Mouse (Mus musculus): ENCODE measurements around the gene Ctrc.

The Ctrc gene

DNA sequence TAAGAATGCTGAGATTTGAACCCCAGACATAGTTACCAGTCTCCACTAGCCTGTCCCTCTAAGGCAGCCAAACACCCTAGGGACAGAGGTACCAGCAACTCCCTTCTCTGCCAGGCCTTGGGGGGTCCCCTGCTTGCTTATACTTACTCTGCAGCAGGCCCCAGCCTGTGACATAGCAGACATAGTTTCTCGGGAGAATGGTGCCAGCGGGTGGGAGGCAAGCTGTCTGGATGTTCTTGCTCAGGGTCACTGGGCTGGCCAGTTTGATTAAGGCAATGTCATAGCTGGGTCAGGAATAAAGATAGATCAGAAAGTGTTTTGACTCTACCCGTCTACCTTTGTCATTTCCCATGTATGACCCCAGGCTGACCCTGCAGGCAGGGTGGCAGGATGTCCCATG, 25.0 kb downstream of the Ctrc start:
- DNase-seq (ENCODE audit: low spot score in 2 of 2) = no peak

DNA sequence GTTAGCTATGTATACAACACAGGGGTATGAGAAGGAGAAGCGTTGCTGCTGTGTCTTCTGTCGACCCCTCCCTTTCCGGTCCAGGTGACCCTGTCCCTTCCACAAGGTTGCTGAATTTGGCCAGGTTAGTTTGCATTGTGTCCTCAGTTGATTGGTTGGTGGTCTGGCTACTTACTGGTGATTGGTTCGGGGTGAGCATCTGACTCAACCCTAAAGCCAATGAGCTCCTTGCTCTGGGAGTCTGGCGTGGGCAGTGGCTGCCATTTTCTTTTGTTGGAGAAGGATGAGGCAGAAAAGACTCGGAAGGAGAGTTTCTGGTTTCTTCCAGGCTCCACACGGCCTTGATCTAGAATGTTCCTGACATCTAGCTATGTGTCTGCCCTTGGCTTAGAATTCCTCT, 26.8 kb downstream of the Ctrc start:
- no peak for DNase-seq (ENCODE audit: low spot score in 2 of 2)

DNA sequence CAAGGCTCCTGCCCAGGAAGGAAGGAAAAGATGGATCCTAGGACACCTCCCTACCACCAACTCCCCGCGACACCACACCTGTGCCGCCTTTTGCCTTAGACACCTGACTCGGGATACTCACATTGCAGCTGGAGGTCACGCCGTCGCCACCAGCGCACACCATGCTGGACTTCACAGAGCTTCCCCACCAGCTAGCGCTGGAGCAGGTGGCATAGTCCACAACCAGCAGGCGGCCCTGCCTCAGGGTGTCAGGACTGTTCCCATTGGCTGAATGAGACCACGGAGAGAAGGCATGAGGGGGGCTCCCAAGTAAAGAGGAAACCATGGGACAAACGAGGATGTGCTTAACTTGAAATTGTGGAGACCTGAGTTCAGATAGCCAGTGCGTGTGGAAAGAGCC, 27.3 kb downstream of the Ctrc start:
- DNase-seq (ENCODE audit: low spot score in 2 of 2) = no peak

DNA sequence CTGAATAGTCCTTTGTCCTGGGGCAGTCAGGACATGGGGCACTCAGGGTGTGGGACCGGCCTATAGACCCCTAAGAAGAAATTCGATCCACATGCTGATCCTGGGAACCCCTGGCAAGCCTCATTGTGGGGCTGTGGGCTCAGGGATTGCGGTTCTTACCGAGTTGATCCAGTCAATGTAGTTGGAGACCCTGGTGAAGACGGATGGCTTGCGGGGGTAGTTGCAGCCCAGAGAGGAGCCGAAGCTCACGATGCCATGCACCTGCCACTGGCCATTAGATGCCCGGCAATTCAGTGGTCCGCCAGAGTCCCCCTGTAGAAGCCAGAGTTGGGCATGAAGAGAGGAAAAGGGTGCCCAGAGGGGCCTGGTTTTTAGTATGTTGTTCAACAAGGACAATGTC, 28.5 kb downstream of the Ctrc start:
- DNase-seq (ENCODE audit: low spot score in 2 of 2) = no peak

DNA sequence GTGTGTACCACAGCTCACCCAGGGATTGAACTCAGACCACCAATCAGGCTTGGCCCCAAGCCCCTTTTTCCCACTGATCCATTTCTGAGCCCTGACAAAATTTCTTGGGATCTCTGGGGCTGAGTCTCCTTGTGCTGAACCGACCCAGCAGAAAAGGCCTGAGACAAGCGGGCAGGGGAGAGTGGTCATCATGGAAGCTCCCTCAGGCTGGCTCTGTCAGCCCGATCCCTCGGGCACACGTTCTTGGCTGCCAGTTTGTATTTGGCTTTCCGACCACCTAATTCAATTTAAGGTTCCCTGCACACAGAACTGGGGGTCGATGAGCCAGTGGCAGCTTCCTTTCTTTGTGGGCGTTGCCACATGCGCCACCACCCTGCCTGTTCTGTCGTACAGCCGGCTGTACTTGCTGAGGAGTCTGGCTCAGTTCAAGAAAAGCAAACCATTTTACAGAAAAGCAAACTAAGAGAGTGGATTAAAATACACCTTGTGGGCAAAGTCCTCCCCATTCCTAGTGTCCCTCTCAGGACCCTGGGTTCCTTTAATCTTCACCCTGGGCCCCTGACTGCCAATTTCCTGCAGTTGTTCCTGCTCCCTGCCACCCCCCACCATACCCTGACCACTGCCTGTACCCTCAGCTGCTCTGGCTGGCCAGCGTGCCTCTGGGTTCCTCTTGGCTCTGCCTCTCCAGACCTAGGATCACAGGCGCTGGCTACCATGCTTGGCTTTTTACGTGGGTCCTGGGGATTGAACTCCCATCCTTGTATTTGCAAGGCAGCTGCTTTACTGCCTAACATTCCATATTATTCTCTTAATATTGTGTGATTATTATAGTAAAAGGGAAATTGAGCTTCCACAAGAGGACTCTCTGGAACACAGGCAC, 29.1 kb downstream of the Ctrc start:
- DNase-seq (ENCODE audit: low spot score in 2 of 2) = no peak

DNA sequence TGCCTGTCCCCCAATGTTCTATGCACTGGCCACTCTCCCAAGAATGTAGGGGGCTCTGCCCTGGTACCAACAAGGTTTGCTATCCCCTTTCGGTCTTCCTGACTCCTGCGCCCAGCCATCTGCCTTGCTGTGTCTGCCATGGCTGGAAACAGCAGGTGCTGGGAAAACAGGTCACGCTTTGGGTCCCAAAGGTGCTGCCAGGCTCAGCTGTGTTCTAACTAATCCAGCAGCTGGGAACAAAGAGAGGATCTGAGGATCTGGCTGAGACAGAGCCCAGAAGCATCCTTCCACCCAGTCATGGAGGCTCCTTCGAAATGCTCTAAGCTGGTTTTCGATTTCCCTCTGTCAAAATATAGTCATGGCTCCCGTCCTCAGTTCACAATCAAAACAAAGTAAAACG, 29.9 kb downstream of the Ctrc start:
- no peak for DNase-seq (ENCODE audit: low spot score in 2 of 2)

DNA sequence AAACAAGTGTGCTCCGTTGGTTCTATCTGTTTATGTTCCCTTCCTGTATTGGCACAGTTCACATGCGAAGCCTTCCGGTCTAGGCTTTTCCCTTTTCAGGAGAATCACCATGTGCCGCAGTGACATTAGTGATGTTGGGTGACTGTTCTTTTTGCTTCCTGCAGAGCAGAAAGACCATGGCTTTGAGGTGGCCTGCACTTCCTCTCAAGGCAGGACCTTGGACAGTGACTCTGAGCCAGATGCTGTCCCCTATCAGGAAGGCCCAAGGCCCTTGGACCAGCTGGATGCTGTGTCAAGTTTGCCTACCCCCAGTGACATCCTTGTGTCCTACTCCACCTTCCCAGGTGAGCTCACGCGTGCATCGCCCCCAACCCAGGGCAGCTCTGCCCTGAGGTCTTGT, 34.8 kb downstream of the Ctrc start:
- peak in 1 of 2 experiments; percentile 11 for DNase-seq (ENCODE audit: low spot score in 2 of 2)

DNA sequence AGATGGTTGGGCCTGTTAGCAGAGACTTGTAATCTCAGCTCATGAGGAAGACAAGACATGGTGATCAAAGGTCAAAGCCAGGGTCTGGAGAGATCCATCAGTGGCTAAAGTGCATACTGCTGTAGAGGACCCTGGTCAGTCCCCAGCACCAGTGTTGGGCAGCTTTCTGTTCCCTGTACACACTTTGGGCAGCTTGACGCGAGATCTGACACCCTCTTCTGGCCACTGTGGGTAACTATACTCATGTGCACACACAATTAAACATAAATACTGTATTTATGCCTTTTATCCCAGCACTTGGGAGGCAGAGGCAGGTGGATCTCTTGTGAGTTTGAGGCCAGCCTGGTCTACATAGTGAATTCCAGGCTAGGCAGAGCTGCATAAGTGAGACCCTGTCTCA, 35.2 kb downstream of the Ctrc start:
- DNase-seq (ENCODE audit: low spot score in 2 of 2) = peak in 1 of 2 experiments; percentile 10

DNA sequence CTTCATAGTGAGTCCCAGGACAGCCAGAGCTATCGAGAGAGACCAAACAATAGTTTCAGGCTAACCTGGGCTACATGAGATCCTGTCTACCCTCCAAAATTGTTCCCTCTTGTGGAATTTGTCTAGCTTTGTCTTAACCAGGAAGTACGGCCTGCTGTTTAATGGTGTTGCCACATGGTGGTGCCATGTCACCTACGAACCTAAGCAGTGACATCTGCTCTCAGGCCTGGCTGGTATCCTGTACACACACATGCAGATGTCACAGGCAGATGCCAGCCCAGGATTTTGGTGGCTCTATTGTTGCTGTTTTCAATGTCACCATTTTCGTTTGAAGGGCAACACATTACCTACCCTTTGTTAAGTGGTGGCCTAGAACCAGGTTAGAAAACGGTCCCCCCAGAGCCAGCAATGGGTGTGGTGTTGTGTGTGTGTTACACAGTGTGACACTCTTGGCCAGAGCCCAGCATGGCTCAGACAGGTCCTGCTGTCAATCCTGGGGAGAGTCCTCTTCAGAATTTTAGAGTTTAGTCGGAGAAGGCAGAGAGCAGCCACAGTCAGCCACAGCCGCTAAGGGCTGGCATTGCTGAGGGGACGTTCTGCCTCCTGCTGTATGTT, 36.2 kb downstream of the Ctrc start:
- DNase-seq (ENCODE audit: low spot score in 2 of 2) = peak in 1 of 2 experiments; percentile 45

DNA sequence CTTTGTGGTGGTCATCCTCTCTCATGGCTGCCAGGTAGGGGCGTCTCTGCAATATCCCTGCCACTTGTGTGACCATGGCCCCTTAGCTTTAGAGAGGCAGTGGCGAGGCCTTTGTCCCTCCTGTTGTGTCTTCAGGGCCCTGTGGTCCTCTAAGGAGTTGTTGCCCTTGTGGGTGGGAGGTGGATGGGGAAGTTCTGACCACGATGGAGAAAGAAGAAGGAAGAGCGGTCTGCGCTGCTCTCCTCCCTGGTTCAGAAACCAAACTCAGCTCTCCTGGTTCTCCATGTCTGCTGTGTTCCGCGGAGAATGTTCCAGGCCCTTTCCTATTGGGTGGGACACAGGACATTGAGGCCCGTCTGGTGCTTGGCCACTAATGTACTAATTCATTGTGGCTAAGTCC, 40.3 kb downstream of the Ctrc start:
- no peak for DNase-seq (ENCODE audit: low spot score in 2 of 2)

DNA sequence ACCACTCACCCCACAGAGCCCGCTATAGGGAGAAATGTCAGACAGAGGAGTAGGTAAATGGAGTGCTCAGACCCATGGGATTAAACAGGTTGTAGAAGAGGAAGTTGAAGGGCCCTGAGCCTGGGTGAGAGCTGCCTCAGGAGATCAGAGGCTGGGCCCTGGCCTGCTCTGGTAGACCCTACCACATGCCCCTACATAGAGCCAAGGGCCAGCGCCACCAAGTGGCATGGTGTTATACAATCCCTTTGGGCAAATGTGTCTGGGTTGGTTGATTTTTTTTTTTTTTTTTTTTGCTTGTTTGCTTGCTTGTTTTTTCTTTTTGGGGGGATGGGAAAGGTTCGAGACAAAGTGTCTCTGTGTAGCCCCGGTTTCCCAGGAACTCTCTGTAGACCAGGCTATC, 42.1 kb downstream of the Ctrc start:
- no peak for DNase-seq (ENCODE audit: low spot score in 2 of 2)

DNA sequence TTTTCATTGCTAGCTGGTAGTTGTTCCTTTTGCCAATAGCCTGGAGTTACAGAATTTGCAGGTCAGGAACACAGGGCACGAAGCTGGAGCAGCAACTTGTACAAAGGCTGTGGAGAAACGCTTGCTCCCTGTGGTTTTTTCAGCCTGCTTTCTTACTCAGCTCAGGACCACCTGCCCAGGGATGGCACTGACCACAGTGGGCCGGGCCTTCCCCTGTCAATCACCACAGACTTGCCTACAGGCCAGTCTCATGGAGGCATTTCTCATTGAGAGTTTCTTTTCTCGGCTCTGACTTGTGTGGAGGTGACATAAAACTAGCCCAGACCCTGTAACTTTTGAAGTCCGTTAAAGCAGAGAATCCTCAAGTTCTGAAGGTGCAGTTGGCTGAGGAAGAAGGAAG, 48.6 kb downstream of the Ctrc start:
- no peak for DNase-seq (ENCODE audit: low spot score in 2 of 2)

DNA sequence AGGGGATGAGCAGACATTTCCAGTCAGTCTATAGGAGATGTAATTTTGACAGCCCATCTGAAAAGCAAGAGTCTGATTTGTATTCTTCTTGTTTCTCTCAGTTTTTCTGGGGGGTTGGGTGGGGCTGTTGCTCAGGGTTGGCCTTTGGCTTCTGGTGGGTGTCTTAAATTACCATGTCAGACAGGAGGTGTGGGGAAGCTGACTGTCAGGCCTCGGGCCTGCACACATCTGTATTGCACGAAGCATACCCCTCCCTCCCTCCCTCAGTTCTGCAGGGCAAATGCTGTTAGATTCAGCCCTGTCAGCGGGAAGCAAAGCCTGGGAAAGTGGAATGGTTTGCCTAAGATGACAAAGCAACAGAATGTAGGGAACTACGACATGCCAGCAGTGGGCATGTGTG, 49.2 kb downstream of the Ctrc start:
- DNase-seq (ENCODE audit: low spot score in 2 of 2) = no peak

DNA sequence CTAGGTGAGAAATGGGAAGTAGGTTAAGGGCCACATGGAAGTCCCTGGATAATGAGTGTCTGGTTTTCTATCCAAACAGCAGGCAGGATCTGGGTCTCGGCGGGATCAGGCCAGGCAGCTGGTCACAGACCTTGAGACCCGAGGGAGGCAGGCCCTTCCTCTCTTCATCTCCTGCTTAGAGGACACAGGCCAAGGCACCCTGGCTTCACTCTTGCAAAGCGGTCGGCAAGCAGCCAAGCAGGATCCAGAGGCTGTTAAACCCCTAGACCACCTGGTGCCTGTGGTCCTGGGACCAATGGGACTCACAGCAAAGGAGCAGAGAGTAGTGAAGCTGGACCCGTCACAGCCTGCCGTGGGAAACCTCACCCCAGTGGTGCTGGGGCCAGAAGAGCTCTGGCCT, 49.8 kb downstream of the Ctrc start:
- DNase-seq (ENCODE audit: low spot score in 2 of 2) = no peak

DNA sequence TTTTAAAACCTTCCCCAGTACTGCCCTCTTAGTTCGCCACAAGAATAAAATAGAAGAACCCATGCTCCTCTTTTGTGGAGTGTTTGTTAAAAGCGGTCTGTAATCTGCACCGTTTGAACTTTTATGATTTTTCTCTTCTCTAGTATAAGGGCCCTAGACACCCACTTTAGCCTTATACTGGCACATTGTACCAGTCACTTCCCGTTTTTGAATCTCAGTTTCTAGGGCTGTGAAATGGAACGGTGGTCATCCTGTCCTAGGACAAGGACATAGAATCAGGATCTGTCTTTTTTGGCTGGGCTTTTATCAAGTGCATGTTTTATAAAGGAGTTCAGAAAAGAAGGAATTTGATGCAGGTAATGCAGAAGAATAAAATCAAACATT, 52.0 kb downstream of the Ctrc start:
- DNase-seq (ENCODE audit: low spot score in 2 of 2) = no peak

DNA sequence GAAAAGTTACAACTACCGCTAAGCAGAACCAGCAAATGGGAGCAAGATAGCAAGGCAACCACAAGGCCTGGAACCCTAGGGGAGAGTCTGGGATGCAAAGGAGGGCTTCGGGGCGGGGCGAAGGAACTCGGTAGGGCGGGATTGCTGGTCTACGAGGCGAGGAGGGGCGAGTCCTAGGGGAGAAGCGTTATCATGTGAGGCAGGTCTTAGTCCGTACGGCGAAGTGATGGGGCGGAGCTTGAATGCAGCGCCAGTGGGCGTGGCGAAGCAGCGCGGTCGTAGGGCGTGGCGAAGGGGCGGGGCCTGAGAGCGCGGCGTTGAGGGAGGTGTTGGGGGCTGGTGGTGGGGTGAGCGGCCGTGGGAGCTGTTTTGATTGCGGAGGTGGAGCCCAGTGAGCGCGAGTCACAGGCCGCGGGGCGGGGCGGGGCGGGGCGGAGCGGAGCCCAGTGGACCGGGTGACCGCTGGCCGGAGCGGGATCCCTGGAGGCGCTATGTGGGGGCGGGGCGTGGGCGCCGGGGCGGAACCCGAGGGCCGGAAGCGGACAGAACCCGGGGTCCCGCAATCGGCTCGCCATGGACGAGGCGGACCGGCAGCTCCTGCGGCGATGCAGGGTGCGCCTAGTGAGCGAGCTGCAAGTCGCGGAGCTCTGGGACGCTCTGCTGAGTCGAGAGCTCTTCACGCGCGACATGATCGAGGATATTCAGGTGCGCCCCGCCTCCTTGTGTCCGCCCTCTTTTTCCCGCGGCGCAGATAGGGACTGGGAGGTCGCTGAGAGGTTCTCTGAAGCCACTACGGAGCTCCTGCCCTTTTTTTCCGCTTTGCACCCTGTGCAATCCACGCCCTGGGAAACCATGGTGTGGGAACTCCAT, 52.6 kb downstream of the Ctrc start, which contains the start of gene Casp9:
Gene Casp9 (plus strand): TSS at position 331 of the 870 bp plus-strand sequence.
- DNase-seq (ENCODE audit: low spot score in 2 of 2) = peak; percentile 97

DNA sequence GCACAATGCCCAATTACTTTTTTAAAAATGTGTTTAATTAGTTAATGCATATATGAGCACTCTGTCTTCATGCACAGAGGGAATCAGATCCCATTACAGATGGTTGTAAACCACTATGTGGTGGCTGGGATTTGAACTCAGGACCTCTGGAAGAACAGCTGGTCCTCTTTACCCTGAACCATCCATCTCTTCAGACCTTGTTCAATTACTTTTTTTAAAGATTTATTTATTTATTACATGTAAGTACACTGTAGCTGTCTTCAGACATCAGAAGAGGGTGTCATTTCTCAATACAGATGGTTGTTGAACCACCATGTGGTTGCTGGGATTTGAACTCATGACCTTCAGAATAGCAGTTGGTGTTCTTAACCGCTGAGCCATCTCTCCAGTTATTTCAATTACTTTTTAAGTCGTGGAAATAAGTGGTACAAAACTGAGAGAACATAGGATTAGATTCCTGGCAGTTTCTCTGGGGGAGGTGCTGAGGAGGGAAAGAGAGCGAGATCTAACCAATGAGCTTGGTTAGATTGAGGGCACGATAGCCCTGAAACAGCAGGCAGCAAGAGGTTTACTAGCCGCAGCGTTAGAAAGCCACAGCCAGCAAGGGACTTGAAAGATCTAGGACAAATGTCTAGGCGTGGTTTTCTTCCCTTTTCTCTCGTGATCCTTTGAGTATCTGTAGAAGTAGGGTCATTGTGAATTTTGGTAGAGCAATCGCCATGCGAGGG, 53.4 kb downstream of the Ctrc start:
- peak in 1 of 2 experiments; percentile 49 for DNase-seq (ENCODE audit: low spot score in 2 of 2)

DNA sequence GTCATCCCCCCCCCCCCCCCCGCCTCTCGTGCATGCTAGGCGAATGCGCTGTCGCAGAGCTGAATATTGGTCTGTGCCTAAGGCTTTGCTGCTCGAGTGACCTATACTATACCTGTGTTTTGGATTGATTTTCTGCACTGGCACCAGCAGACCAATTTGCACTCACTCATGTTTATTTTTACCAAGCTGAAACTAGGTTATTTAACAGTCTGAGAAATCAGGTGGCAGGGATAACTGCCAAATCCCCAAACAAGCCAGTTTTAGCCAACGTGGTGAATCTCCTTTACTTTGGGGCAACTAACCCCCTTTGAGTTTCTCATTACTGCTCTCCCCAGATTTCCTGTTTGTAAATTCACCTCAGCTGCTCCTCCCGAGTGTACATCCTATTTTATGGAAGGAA, 54.2 kb downstream of the Ctrc start:
- DNase-seq (ENCODE audit: low spot score in 2 of 2) = no peak

DNA sequence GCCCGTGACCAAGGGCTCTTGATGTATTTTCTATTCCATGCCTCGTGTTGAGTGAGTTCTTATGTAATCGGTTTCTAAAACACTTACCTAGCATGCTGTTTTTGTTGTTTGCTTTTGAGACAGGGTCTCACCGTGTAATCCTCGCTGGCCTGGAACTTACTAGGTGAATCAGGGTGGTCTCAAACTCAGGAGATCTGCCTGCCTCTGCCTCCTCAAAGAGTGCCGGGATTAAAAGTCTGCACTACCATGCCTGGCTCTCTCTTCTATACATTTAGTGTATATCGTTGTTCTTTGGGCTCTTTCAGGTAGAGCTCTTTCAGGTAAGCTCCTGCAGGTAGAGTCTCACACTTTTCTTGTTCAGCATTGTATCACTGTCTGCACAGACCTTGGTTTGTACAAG, 54.7 kb downstream of the Ctrc start:
- DNase-seq (ENCODE audit: low spot score in 2 of 2) = no peak

DNA sequence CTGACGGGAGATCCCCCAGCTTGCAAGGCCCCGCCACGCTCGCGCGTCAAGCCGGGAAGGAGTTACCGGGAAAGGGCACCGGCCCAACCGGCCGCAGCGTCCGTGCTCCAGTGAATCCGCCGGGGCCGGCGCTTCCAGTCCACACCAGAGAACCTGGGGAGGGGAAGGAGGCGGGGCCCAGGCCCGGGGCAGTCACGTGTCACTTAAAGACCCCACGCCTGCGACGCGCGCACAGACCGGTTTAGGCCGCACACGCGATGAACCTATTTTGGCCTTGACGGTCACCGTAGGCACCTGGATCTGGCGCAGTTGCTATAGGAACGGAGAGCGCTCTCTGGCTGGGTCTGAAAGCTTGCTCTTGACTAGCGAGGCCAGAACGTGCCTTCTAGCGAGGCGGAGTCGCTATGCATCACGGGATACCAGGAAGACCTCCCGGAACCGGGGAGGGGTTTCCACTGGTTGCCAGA, 55.6 kb downstream of the Ctrc start, which contains the start of gene Dnajc16:
Gene Dnajc16 (minus strand): TSS at position 408 of the 467 bp plus-strand sequence.
- DNase-seq (ENCODE audit: low spot score in 2 of 2) = peak; percentile 99

DNA sequence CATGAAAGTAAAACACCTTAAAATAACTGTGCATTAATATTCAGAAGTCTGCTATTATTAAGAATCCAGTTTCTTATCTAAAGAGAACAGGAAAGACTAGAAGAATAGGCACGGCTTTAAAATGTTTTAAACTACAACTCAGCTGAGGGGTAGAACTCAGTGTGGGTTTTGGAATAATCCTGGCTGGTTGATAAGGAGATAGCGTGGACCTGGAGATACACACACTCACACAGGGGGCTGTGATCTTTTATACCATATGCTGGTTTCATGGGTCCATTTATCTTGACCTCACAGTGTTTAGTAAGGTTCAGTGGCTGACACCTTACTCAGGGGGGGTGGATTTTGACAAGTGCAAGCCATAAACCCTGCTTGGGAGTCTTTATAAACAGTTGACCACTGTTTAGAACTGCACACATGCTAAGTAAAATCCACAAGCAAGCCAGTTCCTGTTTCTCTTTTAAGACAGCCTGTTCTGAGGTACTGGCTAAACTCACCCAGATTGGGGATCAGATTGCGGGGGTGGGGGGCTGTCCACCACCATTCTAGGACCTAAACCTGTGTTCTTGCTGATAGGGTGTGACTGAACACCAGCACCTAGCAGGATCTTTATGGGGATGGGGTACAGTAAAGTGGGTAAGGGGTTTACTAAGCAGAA, 56.5 kb downstream of the Ctrc start:
- DNase-seq (ENCODE audit: low spot score in 2 of 2) = no peak

Data from right cerebral cortex, postnatal 10 days (tissue).